Mouse (Mus musculus) liver, embryonic 11.5 days (tissue): ENCODE measurements at regions not wholly inside any gene's neighbourhood (a gene's known extent, or its start where the extent isn't known, plus 50 kb on each side); places are given as distances from the start of the nearest gene placed in this dataset.

Experiments
- ATAC-seq: fragments of 200-750 bp; cut with Nextera tagmentation; replicated peaks from 2 replicates; pipeline ENCODE4 v1.8.0; 2017; ENCODE audit warnings: moderate number of reproducible peaks, mild to moderate bottlenecking, moderate TSS enrichment, moderate library complexity; ENCODE audit not compliant: low FRiP score
- DNase-seq: peaks from one replicate; pipeline ENCODE4 v3.0.0-alpha.2; 2017; ENCODE audit warnings: low spot score
- H3K27ac ChIP-seq: fragments of 300-500 bp; sonication (generic); 2 replicates; pipeline ENCODE4 v1.5.1; 2014; ENCODE audit warnings: mild to moderate bottlenecking, low read depth, low read length, control low read depth
- H3K27me3 ChIP-seq: fragments of 300-500 bp; sonication (generic); replicated peaks from 2 replicates; pipeline ENCODE4 v1.6.1; 2014; ENCODE audit warnings: low read length, mixed read lengths; ENCODE audit not compliant: control insufficient read depth, insufficient read depth
- H3K36me3 ChIP-seq: fragments of 300-500 bp; sonication (generic); 2 replicates; pipeline ENCODE4 v1.6.1; 2014; ENCODE audit warnings: mild to moderate bottlenecking, low read length, moderate library complexity, mixed read lengths; ENCODE audit not compliant: control insufficient read depth, insufficient read depth
- H3K4me1 ChIP-seq: fragments of 300-500 bp; sonication (generic); replicated peaks from 2 replicates; pipeline ENCODE4 v1.6.1; 2014; ENCODE audit warnings: low read length, mixed read lengths; ENCODE audit not compliant: control insufficient read depth, insufficient read depth
- H3K4me2 ChIP-seq: fragments of 300-500 bp; sonication (generic); 2 replicates; pipeline ENCODE4 v1.6.1; 2014; ENCODE audit warnings: mild to moderate bottlenecking, control low read depth, moderate library complexity
- H3K4me3 ChIP-seq: fragments of 300-500 bp; sonication (generic); 2 replicates; pipeline ENCODE4 v1.5.1; 2014; ENCODE audit warnings: low read depth, low read length, control low read depth
- H3K9ac ChIP-seq: fragments of 300-500 bp; sonication (generic); 2 replicates; pipeline ENCODE4 v1.6.1; 2014; ENCODE audit warnings: low read depth, low read length, control low read depth
- H3K9me3 ChIP-seq: fragments of 300-500 bp; sonication (generic); 2 replicates; pipeline ENCODE4 v1.6.1; 2016; ENCODE audit warnings: low read length, inconsistent platforms, mixed read lengths; ENCODE audit not compliant: control insufficient read depth
- WGBS: fragments of 180-500 bp; shearing (Covaris S2); extraction: QIAGEN DNeasy Blood & Tissue Kit; methylation state at CpG from one replicate; pipeline ENCODE4 v1.1.7; 2014; 5-methylcytosine and 5-hydroxymethylcytosine counted together

DNA sequence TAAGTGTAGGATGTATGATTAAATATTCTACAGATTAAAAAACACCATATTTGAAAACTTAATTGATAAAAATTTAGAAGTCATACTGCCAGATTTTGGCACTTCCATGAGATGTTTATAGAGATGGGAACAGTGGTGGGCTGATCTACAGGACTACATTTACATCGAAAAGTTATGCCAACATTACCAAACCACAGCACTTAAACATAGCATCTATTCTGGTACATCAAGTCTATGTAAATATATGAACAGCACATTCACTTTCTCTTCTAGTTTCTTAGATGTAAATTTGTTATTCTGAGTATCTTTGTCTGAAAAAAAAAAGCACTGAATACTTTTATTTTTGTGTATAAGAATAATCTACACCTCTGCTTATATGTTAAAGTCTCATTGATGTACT lies 1108.1 kb downstream of the Pla2g4a start:
- Histone ChIP-seq H3K4me3 (no peak overlapping the region), H3K36me3 (no peaks in the 10 kb centered on the region), H3K4me1 (no peaks in the 10 kb centered on the region), H3K27ac (no peak overlapping the region), H3K9ac (no peak overlapping the region), H3K27me3 (no peaks in the 10 kb centered on the region), H3K9me3 (no peaks in the 10 kb centered on the region), H3K4me2 (no peak overlapping the region)
- DNase-seq = no peak
- no peak for ATAC-seq
- 88% methylated on average over 1 of the region's 1 CpGs for WGBS

GRCm38 (mm10) chr1:148846595-148846994 lies 1114.5 kb downstream of the Pla2g4a start:
- H3K9me3 ChIP-seq = no peaks in the 10 kb centered on the region
- 88% methylated on average over 2 of the region's 2 CpGs for WGBS
- no peaks in the 10 kb centered on the region for H3K27me3 ChIP-seq
- H3K4me1 ChIP-seq = no peaks in the 10 kb centered on the region
- no peak overlapping the region for H3K4me2 ChIP-seq
- H3K36me3 ChIP-seq = no peaks in the 10 kb centered on the region
- H3K9ac ChIP-seq = no peak overlapping the region
- no peak for ATAC-seq
- no peak overlapping the region for H3K27ac ChIP-seq
- no peak overlapping the region for H3K4me3 ChIP-seq
- DNase-seq = no peak

DNA sequence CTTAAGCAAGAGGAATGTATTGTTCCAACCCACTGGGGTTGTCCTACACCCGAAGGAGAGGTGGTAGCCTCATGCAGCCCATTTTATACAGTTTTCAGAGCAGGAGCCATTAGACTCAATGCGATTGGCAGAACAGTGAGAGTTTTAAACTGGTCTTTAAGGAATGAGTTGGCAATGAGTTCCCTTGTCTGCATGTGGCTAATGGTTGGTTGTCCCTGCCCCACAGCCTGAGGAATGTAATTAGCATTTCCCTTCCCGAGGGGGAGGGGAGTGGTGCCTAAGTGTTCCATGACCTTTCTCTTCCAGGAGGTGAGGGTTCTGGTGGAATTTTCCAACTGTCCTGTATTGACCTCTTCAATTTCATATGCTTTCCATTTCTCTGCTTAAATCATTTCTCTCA lies 1137.9 kb downstream of the Pla2g4a start:
- no peaks in the 10 kb centered on the region for H3K27me3 ChIP-seq
- H3K9me3 ChIP-seq = no peaks in the 10 kb centered on the region
- no peaks in the 10 kb centered on the region for H3K36me3 ChIP-seq
- H3K4me1 ChIP-seq = no peaks in the 10 kb centered on the region
- DNase-seq = no peak
- WGBS = 56% methylated on average over 3 of the region's 3 CpGs
- H3K9ac ChIP-seq = no peak overlapping the region
- H3K4me2 ChIP-seq = no peak overlapping the region
- H3K27ac ChIP-seq = no peak overlapping the region
- ATAC-seq = no peak
- H3K4me3 ChIP-seq = no peak overlapping the region

DNA sequence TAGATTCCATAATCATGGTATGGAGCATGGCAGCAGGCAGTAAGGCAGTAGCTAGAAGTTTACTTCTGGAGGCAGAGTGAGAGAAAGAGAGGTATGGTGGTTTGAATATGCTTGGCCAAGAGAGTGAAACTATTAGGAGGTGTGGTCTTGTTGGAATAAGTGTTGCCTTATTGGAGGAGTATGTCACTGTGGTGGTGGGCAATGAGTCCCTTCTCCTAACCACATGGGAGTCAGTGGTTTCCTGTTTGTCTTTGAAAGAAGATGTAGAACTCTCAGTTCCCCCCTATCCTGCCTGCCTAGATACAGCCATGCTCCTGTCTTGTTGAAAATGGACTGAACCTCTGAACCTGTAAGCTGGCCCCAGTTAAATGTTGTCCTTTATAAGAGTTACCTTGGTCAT lies 1152.4 kb downstream of the Pla2g4a start:
- H3K9me3 ChIP-seq = no peaks in the 10 kb centered on the region
- DNase-seq (no peak), ATAC-seq (peak; percentile 39; the same call in 1 of the 2 replicates)
- H3K4me2 ChIP-seq = no peak overlapping the region
- no peak overlapping the region for H3K4me3 ChIP-seq
- no peak overlapping the region for H3K27ac ChIP-seq
- no peaks in the 10 kb centered on the region for H3K4me1 ChIP-seq
- H3K27me3 ChIP-seq = no peaks in the 10 kb centered on the region
- H3K9ac ChIP-seq = no peak overlapping the region
- H3K36me3 ChIP-seq = no peaks in the 10 kb centered on the region

- H3K36me3 ChIP-seq = no peaks in the 10 kb centered on the region
- no peak overlapping the region for H3K27ac ChIP-seq
- H3K4me1 ChIP-seq = no peaks in the 10 kb centered on the region
- H3K4me3 ChIP-seq = no peak overlapping the region
- no peaks in the 10 kb centered on the region for H3K9me3 ChIP-seq
- no peaks in the 10 kb centered on the region for H3K27me3 ChIP-seq
- no peak for DNase-seq
- no peak overlapping the region for H3K9ac ChIP-seq
- no peak overlapping the region for H3K4me2 ChIP-seq
- ATAC-seq = no peak
Measured at GRCm38 (mm10) chr1:148797110-148797509, 1164.0 kb downstream of the Pla2g4a start.

- no peak overlapping the region for H3K4me2 ChIP-seq
- no peak for DNase-seq
- no peak overlapping the region for H3K4me3 ChIP-seq
- no peak overlapping the region for H3K27ac ChIP-seq
- no peak for ATAC-seq
- no peaks in the 10 kb centered on the region for H3K36me3 ChIP-seq
- H3K9ac ChIP-seq = no peak overlapping the region
- no peaks in the 10 kb centered on the region for H3K4me1 ChIP-seq
- H3K9me3 ChIP-seq = no peaks in the 10 kb centered on the region
- H3K27me3 ChIP-seq = no peaks in the 10 kb centered on the region
Measured at GRCm38 (mm10) chr1:148750806-148751205, 1210.3 kb downstream of the Pla2g4a start.

DNA sequence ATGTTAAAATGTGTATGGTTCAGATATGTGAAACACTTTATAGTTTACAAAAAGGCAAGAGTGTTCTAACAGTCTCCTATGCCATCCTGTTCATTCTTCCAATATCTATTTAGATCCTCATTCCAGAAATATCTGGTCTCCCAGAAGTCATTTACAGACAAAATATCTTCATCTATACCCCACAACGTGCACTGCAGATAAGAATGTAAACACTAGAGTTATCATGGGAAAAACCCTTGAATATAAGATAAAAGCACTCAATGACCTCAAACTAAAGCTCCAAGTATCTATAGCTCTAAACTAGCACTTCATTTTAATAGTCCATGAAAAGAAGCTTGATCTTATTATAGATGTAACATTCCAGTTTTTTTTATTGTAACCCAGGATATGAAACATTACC lies 1239.0 kb downstream of the Pla2g4a start:
- no peak overlapping the region for H3K27ac ChIP-seq
- H3K36me3 ChIP-seq = no peaks in the 10 kb centered on the region
- H3K4me3 ChIP-seq = no peak overlapping the region
- 16% methylated on average over 1 of the region's 1 CpGs for WGBS
- no peak overlapping the region for H3K4me2 ChIP-seq
- H3K27me3 ChIP-seq = no peaks in the 10 kb centered on the region
- H3K9me3 ChIP-seq = no peaks in the 10 kb centered on the region
- DNase-seq (no peak), ATAC-seq (no peak)
- H3K4me1 ChIP-seq = no peaks in the 10 kb centered on the region
- no peak overlapping the region for H3K9ac ChIP-seq

DNA sequence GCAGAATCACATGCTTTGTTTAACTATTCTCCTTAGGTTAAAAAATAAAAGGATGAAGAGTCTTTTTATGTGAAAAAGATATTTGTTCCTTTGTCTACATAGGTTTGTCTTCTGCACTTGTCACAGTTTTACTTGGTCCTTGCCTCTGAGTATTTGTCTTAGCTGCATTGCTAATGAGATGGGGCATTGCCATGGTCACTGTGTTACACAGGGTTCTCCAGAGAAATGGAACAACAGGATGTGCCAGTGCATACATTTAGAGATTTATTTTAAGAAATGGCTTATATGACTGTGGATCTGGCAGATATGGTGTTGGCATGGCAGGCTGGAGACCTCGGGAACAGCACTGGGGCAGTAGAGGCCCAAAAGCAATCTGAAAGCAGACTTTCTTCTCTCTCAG lies 1239.7 kb downstream of the Pla2g4a start:
- DNase-seq = no peak
- Histone ChIP-seq H3K27me3 (no peaks in the 10 kb centered on the region), H3K4me1 (no peaks in the 10 kb centered on the region), H3K9ac (no peak overlapping the region), H3K27ac (no peak overlapping the region), H3K4me3 (no peak overlapping the region), H3K36me3 (no peaks in the 10 kb centered on the region), H3K4me2 (no peak overlapping the region), H3K9me3 (no peaks in the 10 kb centered on the region)
- ATAC-seq = no peak
- 70% methylated on average over 1 of the region's 1 CpGs for WGBS

DNA sequence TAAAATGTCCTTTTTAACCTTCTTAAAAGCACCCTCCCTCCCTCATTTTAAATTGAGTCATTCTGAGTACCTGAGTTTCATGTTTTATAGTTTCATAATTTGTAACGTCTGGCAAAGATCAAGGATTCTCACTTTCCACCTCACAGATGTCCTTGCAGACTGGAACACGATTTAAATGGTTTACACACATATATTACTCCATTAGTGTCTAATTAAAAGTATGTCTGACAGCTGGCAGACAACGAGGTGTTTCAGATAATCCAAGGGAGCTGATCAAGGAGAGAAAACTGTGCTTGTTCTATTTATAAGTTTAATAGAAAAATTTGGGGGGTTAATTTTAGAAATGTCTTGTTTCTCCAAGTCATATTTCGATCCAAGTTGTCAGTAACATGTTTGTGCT lies 1240.1 kb downstream of the Pla2g4a start:
- WGBS = 61% methylated on average over 4 of the region's 4 CpGs
- no peak for ATAC-seq
- no peak overlapping the region for H3K9ac ChIP-seq

More for the DNA sequence above, 1240.1 kb downstream of the Pla2g4a start:
- Histone ChIP-seq H3K36me3 (no peaks in the 10 kb centered on the region), H3K4me3 (no peak overlapping the region), H3K27ac (no peak overlapping the region), H3K27me3 (no peaks in the 10 kb centered on the region), H3K4me1 (no peaks in the 10 kb centered on the region), H3K4me2 (no peak overlapping the region), H3K9me3 (no peaks in the 10 kb centered on the region)
- DNase-seq = no peak
